Mouse (Mus musculus) gastrocnemius, postnatal 25 days (tissue): Measurements from ENCODE around the gene Troap. TPM values are rescaled to one million over a fixed set of nuclear protein-coding genes. Genes with fewer than 3 reads are reported as not detected.

Experiments used
- DNase-seq: peaks from one replicate; pipeline ENCODE4 v3.0.0; 2022
- total RNA-seq, 2 experiments: library from RNA; stranded (reverse); gene quantifications; 1 replicate in 1 of 2; 2 replicates in 1 of 2; pipeline ENCODE4 v1.2.3; 2021

Gene Troap
- total RNA-seq, 2 experiments from 2014 or later, result 0.49 TPM; not detected in 1

DNA sequence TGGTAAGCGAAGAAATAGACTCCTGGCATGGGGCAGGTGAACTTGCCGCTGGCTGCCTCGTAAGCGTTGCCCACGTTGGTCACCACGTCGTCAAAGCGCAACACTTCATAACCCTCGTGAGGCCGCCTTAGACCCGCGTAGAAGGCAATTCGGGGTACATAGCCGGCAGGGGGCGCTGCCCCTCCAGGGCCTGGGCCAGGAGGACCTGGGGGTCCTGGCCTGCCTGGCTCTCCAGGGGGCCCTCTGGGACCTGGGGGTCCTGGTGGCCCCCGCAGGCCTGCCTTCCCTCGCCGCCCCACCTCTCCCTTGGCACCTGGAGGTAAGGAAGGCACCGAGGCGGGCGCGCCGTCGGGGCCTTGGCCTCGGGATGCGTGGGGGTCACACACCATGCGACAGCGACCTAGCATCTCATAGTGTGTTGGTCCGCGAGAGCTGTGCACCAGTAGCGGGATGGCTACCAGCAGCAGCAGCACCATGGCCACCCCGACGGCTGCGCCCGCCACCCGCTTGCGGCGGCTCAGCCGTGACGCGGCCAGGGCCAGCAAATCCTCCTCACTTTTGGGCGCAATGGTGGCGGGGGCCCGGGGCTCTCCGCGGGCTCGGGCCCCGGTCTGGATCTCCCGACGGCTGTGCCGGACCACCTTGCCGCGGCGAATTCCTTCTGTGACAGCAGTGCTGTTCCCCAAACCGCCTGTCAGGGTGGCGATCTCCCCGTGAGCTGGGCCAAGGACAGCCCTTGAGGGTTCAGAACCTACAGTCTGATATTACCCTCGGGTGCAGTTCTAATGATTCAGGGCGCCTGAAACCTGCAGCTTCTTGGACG is 13.1 kb downstream of the Troap start, which contains the start of gene C1ql4:
Gene C1ql4 (minus strand): TSS at position 565 of the 823 bp plus-strand sequence.
- no peak for DNase-seq

DNA sequence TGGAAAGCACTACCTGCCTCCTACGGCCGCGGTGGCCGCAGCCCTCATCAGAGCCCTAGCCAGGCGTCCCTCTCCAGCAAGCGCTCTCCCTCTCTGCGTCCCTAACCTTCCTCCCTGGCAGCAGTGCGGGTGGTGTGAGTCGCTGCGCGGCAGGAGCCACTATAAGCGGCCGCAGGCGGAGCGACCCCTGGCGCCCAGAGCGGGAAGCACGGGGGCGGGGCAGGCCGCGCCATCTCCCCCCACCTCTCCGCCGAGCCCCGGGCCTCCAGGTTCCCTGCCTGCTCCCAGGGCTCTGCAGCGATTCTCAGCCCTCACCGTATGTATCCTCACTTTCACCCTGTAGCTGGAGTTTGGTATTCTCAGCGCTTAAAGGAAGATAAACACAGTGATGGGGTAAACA is 13.9 kb downstream of the Troap start:
- peak; percentile 66 for DNase-seq

GRCm38 (mm10) chr15:99089069-99089468 is 14.7 kb downstream of the Troap start:
- DNase-seq, result no peak

GRCm38 (mm10) chr15:99092870-99093269 is 18.5 kb downstream of the Troap start, which contains the start of gene Dnajc22:
TSS of gene Dnajc22 (plus strand) at chr15:99093170.
- no peak for DNase-seq

DNA sequence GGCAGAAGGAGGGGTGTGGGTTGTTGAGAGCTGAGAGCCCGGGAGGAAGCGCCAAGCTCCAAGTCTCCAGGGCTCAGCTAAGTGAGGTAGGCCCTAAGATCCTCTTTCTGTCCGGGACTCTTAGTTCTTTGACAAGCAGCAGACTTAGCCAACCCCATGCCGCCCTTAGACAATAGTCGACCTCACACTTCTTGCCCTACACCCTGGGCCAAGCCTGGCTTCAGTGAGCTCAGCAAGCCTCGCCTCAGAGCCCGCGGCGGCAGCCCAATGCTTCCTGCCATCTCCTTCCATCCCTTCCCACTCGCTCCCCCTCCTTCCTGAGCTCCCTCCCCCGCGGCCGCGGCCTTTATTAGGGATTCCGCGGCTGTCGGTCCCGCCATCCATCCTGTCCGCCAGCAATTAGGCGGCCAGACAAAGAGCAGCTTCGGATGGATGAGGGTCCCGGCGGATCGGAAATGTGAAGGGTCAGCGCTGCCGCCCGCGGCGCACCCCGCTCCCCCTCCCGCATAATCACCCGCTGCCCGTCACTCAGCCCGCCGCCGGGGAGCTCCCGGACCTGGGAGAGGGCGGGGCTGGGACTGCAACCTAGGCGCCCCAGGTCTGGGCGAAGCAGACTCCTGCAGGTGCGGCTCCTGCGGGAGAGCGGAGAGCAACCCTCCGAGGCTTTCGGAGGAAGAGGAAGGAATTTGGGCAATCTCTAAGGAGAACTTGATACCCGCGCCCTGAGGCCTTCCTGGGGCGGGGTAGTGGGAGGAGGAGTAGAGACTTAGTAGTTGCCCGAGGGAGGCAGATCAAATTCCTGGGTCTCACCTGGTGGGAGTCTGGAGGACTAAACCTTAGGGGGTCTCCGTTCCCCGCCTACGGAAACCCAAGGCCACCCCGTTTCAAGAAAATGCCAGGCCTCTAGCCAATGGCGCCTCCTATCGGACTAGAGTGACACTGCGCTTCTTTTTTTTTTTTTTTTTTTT is 19.2 kb downstream of the Troap start:
- DNase-seq, result no peak

- no peak for DNase-seq
Measured at GRCm38 (mm10) chr15:99094631-99095270, 20.4 kb downstream of the Troap start.

DNA sequence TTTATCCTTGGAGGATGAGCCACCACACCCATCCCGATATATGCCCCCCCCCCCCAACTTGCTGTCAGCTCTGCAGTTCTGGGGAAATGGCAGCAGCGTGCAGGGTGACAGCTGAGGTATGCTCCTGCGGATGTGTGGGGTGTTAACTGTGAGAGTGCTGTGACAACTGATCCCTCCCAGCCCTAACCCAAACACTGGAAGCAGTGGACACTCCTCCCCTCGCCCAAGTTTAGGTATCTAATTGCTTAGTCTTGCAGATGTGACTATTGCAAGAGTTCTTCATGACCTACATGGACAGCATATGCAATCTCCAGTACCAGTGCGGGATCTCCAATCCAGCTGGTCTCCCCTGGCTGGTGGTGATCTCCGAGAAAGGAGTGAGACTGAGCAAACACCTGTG is 21.0 kb downstream of the Troap start:
- no peak for DNase-seq

- no peak for DNase-seq
Measured at GRCm38 (mm10) chr15:99096061-99096793, 21.9 kb downstream of the Troap start.

DNA sequence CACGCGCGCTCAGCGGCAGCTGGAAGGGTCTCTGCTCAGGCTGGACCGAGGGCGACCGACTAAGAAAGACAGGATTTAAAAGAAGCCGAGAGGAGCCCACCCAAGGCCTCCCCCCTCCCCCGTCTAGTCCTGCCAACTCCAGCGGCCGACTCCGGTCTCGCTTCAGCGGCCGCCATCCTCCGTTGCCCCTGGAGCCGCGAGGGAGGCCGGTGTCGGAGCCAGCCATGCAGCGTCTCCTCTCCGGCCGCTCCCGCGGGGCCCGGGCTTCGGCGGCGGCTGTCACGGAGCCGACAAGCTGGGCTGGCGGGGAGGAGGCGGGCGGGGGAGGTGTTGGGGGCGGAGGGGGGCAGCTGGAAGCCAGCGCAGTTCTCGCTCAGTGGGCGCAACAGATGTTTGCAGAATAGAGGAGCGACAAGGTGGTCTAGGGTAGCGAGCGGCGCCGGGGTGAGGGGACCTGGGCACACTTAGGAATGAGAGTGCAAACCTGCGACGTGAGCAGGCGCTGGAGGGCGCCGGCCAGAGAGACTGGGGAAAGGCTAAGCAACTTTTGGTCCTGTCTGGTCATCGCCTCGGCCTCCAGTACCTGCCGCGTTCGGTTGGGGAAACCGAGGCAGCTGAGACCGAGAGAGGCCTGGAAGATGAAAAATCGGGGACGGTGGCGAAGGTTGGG is 22.6 kb downstream of the Troap start:
- peak; percentile 5 for DNase-seq

DNA sequence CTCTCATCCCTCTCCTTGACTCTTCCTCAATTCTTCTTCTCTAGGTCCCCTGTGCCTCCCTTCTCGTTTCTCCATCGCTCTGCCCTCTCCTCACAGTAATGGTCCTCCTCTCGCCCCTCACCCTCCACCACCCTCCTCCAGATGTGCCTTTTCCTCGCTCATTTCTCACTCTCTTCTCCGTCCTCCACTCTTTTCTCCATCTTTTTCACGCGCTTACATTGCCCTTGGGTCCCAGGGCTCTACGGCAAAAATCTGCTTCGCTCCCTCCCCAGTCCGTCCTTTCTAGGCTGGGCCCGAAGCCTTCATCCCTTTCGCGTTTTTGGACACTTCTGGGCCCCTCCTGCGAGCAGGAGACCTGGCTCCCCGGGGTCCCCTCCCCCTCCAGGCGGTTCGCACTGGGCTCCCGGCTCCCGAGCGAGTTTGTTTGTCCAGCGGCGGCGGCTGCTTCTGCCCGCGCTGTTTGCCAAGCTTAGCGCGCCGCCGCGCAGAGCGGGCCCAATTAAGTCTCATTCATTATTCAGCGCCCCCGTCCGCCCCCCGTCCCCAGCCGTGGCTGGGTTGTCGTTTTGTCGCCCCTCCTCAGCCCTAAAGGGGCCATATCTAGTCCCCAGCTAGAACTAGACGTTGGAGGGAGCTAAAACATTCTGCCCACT is 23.6 kb downstream of the Troap start:
- no peak for DNase-seq

DNA sequence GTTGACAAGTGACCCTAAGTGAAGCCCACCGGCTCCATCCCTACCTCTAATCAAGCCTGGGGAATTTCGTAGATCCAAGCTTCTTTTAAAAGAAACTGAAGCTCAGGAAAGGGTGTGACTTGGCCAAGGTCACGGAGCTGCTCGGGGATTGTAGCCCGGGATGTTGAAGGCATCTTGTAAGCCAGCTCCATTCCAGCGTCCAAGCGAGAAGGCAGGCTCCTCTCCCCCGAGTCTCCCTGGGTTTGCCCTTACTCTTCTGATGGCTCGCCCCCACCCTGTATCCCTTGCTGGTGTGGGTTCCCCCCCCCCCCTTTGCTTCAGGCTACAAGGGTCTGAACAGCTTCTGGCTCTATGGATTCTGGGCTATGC is 24.1 kb downstream of the Troap start:
- DNase-seq, result no peak

GRCm38 (mm10) chr15:99099139-99099556 is 24.8 kb downstream of the Troap start:
- no peak for DNase-seq

DNA sequence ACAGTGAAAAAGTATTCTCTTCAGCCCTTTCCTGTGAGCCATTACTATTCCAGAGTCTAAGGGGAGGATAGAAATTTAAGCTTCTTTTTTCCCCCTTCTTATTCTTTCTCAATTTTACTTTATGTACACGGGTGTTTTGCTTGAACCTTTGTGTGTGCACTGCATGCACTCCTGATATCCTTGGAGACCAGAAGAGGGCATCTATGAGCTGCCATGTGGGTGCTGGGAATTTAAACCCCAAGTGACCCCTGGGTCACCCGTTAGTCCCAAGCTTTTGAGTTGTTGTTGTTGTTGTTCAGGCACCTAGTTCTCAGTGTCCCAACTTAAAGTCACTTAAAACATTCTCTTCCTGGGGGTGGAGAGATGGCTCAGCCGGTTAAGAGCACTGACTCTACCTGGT is 25.6 kb downstream of the Troap start:
- DNase-seq, result no peak

GRCm38 (mm10) chr15:99105238-99105637 is 30.9 kb downstream of the Troap start:
- no peak for DNase-seq

GRCm38 (mm10) chr15:99107866-99108265 is 33.5 kb downstream of the Troap start:
- no peak for DNase-seq

DNA sequence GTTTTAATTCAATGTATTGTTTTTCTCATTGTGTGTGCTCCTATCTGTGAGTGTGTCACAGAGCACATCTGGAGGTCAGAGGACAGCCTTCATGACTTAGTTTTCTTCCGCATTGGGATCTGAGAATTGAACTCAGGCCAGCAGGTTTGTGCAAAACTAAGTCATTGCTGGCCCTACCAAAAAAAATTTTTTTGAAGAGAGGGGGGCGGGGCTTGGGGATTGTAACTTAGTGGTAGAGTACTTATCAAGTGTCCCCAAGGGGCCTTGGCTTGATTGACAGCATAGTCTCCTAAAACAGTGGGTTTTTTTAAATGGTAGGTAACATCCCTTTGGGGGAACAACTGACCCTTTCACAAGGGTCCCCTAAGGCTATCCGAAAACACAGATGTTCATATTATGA is 36.8 kb downstream of the Troap start:
- DNase-seq, result no peak

DNA sequence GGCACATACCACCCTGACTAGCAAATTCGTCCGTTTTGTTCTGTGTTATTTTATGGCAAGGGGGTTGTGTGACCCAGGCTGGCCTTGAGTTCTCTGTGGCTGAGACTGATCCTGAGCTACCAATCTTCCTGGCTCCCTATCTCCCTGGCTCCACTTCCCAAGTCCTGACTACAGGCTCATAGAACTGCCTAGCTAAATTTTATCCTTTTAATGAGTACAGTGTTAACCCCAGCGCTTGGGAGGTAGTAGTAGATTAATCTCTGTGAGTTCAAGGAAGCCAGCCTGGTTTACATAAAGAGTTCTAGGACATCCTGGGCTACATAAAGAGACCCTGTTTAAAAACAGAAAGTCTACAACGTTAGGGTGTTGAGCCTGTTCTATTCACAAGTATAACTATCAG is 37.4 kb downstream of the Troap start:
- DNase-seq, result no peak

DNA sequence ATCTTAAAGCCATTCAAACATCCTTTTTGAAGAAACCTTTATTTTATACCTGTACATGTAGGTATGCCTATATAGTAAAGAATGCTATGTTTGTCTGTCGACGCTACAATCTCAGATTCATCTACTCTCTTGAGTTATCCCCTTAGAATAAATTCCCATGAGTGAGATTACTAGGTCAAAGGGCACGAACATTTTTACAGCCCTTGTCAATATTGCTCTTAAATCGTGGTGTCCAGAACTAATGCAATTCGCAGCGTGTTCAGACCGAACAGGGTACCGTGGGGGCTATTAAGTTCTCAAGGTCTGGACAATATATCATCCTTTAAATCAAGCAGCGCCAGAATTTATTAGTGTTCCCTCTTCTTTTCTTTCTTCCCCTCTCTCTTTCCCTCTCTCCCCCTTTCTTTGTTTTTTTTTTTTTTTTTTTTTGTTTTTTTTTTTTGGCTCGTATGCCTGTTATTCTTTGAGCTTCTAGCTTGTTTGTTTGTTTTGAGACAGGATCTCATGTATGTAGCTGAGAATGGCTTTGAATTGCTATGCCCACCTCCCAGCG is 38.5 kb downstream of the Troap start:
- DNase-seq, result no peak

DNA sequence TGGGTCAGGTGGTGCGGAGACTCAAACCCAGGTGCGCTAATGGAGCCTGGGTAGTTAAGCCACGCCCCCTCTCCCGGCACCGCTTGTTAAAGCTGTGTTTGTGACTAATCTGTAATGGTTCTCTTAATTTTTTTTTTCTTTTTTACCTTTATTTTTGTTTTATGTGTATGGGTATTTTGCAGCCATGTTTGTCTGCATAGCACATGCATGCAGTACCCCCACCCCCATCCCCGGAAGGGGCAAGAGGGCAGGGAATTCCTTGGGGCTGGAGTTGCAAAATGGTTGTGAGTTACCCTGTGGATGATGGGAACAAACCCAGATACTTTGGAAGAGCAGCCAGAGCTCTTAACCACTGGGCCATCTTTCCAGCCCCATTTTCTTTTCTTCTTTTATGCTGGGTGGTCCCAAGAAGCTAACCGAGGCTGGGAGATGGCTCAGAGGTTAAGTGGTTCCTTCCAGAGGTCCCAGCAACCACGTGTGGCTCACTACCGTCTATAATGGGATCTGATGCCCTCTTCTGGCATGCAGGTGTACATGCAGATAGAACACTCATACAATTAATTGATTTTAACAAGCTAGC is 39.1 kb downstream of the Troap start:
- no peak for DNase-seq
